Mouse (Mus musculus) heart, postnatal 36 days (tissue): ENCODE results near the gene Eva1c. TPM values are rescaled to one million over a fixed set of nuclear protein-coding genes. Genes with fewer than 3 reads are reported as not detected.

ENCODE experiments used
- DNase-seq, 2 experiments: peaks; one replicate each; pipeline ENCODE4 v3.0.0; 2021 to 2022
- intact Hi-C: fragments of 180-260 bp; cut with DNase I; formaldehyde crosslinking; loops from one replicate; pipeline ENCODE4 v1.15.1; 2025
- total RNA-seq, 2 experiments: library from RNA; stranded (reverse); gene quantifications; 2 replicates each; pipeline ENCODE4 v1.2.3; 2021

Eva1c gene
- total RNA-seq, 2 experiments from 2014 or later: 1.1 to 1.4 TPM

GRCm38 (mm10) chr16:90863036-90863435 is 36.5 kb downstream of the Eva1c start:
- DNase-seq: no peak
- intact Hi-C loops: no loop called here

DNA sequence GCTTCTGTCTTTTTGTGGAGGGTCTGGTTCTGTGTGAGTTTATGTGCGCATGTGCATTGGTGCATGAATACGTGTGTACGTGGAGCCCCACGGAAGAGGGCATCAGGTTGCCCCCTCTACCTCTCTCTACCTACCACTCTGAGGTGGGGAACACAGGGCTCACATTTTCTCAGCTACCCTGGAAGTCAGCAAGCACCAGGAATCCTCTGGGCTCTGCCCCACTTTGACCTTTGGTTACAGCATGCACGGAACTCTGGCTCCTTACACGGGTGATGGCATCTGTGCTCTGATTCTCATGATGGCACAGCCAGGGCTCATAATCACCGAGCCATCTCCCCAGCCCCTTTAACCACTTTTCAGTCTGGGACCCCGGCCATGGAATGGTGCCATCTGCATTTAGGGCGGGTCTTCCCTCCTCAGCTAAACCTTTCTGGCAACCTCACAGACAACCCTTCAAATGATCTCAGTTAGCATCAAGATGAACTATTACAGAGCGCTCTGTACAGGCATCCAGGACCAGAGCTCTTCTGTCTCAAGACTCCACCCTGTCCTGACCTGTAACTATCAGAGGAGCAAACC is 37.0 kb downstream of the Eva1c start:
- DNase-seq: no peak
- intact Hi-C loops: no loop called here

GRCm38 (mm10) chr16:90864693-90865092 is 38.2 kb downstream of the Eva1c start:
- peak in 1 of 2 experiments; percentile 15 for DNase-seq
- intact Hi-C loops: no loop called here

GRCm38 (mm10) chr16:90865652-90866051 is 39.1 kb downstream of the Eva1c start:
- DNase-seq: no peak
- intact Hi-C loops: no loop called here

DNA sequence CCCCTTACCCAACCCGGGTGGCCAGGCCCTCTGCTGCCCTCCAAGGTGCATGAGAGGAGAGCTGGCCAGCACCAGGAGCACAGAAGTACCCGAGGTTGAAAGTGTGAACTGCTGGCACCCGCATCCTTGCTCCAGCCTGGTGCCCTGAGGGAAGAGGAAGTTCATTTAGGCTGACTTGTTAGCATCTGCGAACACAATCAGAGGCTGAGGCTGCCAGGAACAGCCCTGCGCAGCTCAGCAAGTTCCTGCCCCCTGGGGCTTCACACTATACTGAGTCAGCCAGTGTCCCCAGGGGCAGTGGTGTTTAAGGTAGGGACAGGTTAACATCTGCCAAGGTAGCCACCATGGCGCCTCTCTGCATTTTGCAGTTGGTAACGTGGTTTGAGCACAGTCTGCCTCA is 41.6 kb downstream of the Eva1c start:
- intact Hi-C loops: no loop called here
- no peak for DNase-seq

GRCm38 (mm10) chr16:90869361-90869760 is 42.8 kb downstream of the Eva1c start:
- no peak for DNase-seq
- intact Hi-C loops: no loop called here

- DNase-seq: no peak
- intact Hi-C loops: no loop called here
Measured at GRCm38 (mm10) chr16:90872936-90873335, 46.4 kb downstream of the Eva1c start.

DNA sequence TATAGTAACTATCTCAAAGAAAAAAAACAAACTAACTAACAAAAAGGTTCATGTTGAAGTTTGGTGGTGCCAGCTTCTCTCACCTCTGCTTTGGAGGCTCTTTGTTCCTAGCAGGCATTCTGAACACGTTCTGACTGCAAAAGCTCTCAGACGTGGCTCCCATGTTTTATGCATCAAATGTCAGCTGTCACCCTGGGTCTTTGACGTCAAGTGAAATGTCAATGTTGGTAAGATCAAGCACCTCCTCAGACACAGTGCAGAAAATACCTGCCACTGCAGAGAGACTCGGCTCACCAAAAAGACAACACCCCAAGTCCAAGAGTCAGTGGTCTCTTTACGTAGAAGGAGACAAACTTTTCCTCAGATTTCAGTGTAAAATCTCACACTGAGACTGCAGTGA is 48.0 kb downstream of the Eva1c start:
- DNase-seq: no peak
- intact Hi-C loops: no loop called here

DNA sequence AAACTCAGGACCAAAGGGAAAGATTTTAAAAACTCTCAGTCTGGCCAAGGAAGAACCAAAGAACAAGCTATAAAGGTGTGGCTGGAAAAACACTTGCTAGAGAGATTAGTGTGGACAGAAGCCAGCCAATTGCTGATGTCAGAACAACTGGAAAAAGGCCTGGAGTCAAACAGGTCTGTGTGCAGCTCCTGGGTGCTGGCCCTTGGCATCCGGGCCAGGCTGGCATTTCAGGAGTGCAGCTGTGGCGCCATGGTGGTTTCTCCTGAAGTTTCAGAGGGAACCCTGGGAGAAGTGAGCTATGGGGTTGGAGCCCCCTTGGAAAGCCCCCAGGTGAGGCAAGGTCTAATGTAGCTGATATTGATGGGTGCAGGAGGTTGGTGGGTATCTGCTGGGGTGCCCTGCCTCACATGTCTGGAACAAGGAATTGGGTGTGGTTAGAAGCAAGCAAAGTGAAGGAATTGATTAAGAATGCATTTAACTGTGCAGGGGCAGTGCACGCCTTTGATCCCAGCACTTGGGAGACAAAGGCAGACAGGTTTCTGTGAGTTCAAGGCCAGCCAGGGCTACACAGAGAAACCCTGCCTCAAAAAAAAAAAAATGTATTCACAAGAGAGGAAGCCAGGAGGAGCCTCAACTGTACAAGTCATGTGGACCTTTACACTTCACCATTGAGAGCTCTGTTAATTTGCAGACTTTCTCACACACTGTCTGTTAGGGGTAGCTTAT is 51.8 kb downstream of the Eva1c start:
- intact Hi-C loops: no loop called here
- no peak for DNase-seq

DNA sequence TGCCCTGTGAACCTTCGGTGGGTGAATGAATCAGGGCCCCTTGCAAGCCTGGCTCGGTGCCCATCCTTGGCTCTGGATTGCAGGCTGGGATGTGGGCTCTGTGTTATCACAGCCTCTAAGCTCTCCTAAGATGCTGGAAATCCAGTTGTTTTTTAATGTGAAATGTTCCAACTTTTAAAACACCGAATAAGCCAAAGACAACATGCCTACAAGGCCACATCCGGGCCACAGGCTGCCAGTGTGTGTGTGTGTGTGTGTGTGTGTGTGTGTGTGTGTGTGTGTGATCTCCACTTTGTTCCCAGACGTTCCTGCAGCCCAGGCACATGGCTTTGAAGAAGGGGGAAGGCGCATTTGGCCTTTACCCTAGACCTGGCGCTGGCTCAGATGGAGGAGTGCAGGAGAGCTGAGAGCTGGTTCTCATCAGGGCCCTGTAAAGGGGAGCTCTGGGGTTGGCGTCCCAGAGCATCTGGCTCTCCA is 56.0 kb downstream of the Eva1c start:
- DNase-seq: peak; percentile 37 to 47
- intact Hi-C loops: no loop called here

GRCm38 (mm10) chr16:90885351-90885750 is 58.8 kb downstream of the Eva1c start:
- no peak for DNase-seq
- intact Hi-C loops: no loop called here

GRCm38 (mm10) chr16:90885781-90886565 is 59.5 kb downstream of the Eva1c start:
- intact Hi-C loops: no loop called here
- peak in 1 of 2 experiments; percentile 31 for DNase-seq

GRCm38 (mm10) chr16:90890683-90891082 is 64.2 kb downstream of the Eva1c start:
- no peak for DNase-seq
- intact Hi-C loops: no loop called here

DNA sequence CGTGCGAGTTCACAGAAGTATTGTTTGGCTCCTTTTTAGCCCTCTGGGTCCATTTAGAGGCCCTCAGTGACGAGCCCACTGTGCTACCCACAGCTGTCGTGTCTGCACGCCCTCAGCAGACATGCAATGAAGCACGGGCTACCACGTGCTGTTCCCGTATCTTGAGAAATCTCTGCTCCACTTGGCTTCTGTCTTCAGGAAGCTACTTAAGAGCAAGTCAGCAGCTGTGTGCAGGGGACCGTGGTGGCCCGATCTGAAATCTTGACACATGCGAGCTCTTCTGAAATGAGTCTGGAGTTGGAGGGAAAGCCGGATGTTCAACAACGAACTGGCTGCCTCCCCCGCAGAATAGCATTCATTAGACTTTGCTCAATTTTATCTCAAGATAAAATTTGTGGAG is 65.1 kb downstream of the Eva1c start:
- no peak for DNase-seq
- intact Hi-C loops: no loop called here

GRCm38 (mm10) chr16:90892081-90892480 is 65.6 kb downstream of the Eva1c start:
- intact Hi-C loops: no loop called here
- no peak for DNase-seq

GRCm38 (mm10) chr16:90893019-90893418 is 66.5 kb downstream of the Eva1c start:
- intact Hi-C loops: no loop called here
- DNase-seq: no peak

DNA sequence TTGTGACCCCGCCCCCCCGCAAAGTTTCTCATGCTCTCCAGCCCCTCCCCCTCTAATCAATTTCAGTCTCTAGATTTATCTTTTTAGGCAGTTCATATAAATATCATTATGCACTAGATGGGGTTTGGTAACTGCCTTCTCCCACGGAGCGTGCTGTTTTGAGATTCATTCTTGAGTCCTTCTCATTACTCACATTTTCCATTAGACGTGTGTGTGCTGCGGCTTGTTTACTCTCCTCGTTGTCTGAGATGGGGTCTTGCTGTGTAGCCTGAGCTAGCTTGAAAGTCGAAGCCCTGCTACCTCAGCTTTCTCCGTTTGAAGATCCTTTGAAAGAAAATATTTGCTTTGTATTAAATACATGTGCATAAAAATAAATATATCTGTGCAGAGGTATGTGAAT is 67.3 kb downstream of the Eva1c start:
- DNase-seq: no peak
- intact Hi-C loops: no loop called here

GRCm38 (mm10) chr16:90897651-90898050 is 71.1 kb downstream of the Eva1c start:
- intact Hi-C loops: no loop called here
- DNase-seq: peak; percentile 34 to 52

GRCm38 (mm10) chr16:90899498-90899897 is 73.0 kb downstream of the Eva1c start:
- intact Hi-C loops: no loop called here
- no peak for DNase-seq

DNA sequence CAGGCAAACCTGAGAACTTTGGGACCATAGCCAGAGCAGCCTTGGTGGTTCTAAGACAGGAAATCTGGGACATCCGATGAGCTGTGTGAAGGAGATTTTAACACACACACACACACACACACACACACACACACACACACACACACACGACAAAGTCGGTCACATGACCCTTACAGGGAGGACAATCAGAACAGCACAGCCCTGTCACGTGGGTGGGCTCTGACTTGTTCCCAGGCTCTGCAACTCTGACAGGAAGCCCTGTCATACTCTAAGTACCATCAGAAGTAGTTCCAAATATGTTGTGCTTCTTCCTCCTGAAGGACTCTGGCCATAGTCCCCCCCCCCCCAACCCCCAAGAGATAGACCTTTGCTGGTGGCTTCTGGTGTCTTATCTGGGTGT is 74.8 kb downstream of the Eva1c start:
- no peak for DNase-seq
- intact Hi-C loops: no loop called here

DNA sequence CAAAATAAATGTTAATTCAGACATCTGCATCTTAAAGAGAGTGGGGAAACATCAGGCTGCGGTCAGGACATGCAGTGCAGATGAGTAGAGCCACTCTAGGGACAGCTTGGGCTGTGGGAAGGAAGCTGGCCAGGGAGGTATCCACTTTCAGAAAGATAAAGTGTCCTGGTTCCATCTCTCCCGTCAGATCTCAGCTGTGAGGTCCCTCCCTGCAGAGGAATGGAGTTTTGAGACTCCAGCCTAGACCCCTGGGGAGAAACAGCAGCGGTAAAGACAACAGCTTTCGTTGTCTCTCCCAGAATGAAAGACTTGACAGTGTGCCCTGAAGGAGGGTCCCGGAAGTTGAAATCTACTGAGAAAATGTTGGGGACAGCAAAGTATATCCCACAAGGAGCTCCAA is 76.8 kb downstream of the Eva1c start:
- DNase-seq: no peak
- intact Hi-C loops: no loop called here

DNA sequence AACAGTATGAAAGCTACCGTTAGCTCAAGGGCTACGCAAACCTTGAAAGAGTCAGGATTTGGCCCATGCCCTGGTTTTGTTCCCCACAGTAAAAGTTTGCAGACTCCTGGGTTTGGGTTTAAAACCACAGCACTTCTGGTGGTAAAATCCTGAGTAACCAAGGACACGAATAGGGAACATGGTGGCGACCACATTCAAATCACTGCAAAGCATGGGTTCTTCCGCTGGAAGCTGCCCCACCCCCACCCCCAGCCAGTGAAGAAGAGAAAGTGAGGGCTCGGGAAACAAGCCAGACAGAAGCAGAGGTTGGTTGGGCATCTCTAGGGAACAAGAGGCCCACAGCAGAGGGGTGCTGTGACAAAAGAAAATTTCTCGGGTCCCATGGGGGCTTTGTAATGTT is 80.7 kb downstream of the Eva1c start:
- intact Hi-C loops: no loop called here
- DNase-seq: no peak
